Mouse (Mus musculus) liver, postnatal 0 days (tissue): ENCODE data around the gene Pex11a.

Source experiments
- CTCF ChIP-seq: sonication (generic); IDR thresholded peaks from 2 replicates; pipeline ENCODE4 v1.5.1; 2016; ENCODE audit warnings: antibody characterized with exemption, low read depth
- EP300 ChIP-seq: IDR thresholded peaks from 2 replicates; pipeline ENCODE4 v1.6.1; 2016; ENCODE audit warnings: antibody characterized with exemption, low read depth, mild to moderate bottlenecking

- no peak for TF ChIP-seq EP300
- peak; percentile 79 for TF ChIP-seq CTCF
Observed at GRCm38 (mm10) chr7:79786295-79786694, 43.4 kb upstream of the Pex11a start.
